Mouse (Mus musculus): ENCODE measurements around the gene Nudt1. TPM values are rescaled to one million over a fixed set of nuclear protein-coding genes. Genes with fewer than 3 reads are reported as not detected.

The Nudt1 gene
- 1 to 10 TPM; 7.2 to 7.9 TPM for total RNA-seq (2021)

DNA sequence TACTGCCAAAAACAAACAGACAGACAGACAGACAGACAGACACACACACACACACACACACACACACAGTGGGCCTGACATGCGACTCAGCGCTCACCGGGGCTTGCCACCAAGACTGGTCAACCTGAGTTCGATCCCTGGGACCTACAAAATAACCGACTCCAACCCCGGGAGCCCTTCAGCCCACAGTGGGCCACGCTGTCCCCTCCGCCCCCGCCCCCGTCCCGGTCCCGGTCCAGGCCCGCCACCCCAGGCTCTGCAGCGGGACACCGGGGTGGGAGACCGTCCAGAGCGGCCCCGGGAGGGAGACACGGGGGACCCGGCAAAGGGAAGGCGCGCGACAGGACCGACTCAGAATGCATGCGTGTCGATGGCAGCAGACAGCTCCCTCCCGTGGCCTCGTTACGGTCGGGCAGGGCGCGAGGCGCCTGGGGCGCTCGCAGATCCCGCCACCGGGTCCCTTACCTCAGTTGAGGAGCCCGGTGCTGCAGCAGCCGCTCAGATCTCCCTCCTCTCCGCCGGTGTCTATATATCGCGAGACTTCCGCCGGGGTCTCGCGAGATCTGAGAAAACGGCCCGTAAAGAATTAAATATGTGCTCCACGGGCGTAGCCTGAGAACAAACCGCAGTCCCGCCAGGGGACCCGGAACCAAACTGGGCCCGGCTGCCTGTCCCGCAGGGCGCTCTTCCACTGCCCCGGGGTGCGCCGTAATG lies at the start of gene Nudt1, which contains the start of gene Mad1l1:
Nudt1 (plus strand) TSS at position 615 of the 714 bp plus-strand sequence.
Mad1l1 (minus strand) TSS at position 511 of the 714 bp plus-strand sequence.
- intact Hi-C loops (cut with DNase I), result no loop called here
- DNase-seq (ENCODE audit: extremely low spot score in 1 of 2, low spot score in 2 of 2), result peak; percentile 89 to 93

DNA sequence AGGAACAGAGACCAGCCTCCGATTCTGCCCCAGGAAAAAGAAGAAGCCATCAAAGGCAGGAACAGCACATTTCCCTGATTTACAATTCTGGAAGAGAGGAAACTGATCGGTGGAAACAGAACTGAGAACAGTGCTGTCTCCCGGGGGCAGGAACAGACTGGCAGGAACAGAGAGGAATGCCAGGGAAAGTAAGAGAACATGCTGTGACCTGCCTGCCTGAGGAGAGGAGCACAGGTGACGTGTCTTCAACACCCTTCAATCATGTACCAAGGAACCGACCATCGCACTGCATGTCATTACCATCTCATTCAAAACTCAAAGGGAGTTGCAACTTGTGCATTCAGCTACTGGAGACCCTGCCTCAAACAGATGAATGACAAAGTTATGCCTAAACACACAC lies 44.7 kb upstream of the Nudt1 start:
- DNase-seq (ENCODE audit: extremely low spot score in 1 of 2, low spot score in 2 of 2), result no peak
- intact Hi-C loops (cut with DNase I), result no loop called here

DNA sequence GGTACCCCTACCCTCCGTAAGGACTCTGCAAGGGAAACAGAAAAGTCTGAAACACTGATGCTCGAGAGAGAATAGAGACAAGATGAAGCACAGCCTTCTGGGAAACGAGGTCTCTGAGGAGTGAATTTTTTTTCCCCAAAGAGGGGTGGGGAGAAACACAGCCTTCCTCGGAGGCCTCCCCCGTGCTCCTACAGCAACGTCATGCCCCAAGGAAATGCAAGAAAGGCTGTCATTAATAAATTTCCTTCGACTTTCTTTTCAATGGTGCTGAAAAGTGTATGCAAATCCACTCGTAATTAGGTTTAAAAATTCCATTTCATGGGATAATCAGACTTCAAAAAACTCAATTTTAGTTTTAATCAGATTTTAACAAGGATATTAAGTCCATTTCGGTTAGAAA lies 41.3 kb upstream of the Nudt1 start:
- no peak for DNase-seq (ENCODE audit: extremely low spot score in 1 of 2, low spot score in 2 of 2)
- intact Hi-C loops (cut with DNase I), result no loop called here

DNA sequence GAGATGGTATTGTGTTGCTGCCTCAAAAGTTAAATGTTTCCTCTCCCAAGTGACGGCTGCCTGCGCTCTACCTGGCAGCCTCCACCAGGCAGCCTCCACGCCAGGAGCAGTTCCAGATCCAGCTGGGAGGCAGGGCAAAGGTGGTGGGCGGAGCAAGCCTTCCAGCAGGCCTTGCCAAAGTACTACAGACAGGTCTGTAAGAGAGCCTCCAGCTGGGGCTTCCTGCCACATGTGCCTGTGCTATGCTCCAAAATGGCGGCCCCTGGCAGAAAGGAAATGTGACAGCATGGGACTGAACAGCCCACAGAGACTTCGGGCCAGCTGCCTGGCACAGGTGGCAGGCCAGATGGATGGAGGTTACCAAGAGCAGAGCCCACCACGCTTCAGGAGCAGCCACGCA lies 39.1 kb upstream of the Nudt1 start:
- intact Hi-C loops (cut with DNase I), result no loop called here
- DNase-seq (ENCODE audit: extremely low spot score in 1 of 2, low spot score in 2 of 2), result no peak

DNA sequence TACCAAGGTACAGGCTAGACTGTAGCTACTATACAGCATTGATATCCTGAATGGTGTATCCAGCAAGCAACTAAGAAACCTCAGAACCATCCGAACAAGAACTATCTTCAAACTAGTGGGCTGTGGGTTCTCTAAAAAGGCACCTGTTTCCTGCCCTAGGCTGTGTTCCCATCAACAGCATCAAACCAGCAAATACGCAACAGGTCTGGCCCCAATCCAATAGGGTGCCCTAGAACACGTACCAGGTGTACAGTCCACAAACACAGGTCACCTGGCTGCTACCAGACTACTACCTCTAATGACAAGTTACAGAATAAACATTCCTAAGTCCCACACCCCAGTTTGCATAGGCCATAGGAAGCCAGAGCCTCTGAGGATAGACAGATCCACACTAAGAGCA lies 38.6 kb upstream of the Nudt1 start:
- DNase-seq (ENCODE audit: extremely low spot score in 1 of 2, low spot score in 2 of 2), result no peak
- intact Hi-C loops (cut with DNase I), result no loop called here

DNA sequence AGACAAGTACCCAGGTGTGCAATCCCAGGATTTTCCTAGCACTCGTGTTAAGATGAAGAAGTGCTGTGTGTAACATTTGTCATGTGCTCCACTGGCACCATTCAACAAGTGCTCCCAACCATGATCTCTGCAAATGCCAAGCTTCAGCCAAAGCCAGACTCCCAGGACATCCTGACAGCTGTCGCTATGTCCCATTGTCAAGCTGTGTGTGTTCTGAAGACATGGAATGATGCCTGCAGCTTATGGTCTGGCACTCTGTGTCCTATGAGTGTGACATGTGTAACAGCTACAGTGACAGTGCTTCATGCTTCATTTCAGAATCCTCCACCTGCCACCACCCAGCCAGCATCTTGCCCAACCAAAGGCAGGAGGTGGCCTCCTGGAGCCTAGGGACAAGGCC lies 37.4 kb upstream of the Nudt1 start:
- intact Hi-C loops (cut with DNase I), result no loop called here
- DNase-seq (ENCODE audit: extremely low spot score in 1 of 2, low spot score in 2 of 2), result no peak

DNA sequence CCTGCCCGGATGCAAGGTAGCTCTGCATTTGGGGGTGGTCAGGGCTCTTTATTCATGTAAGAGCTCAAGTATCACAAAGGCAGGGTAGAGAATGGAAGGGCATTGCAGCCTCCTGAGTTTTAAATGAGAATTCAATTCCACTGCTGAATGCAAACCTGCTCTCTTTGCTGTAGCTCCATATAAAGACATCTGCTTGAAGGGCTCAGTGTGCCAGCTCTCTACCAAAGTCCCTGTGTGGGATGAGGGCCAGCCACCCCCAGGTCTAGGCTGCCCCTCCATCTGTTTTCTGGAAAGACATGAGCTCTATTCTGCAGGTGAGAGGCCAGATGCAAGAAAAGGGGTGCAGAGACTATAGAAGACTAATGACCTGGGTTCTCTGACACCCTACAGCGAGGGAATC lies 36.7 kb upstream of the Nudt1 start:
- intact Hi-C loops (cut with DNase I), result no loop called here
- no peak for DNase-seq (ENCODE audit: extremely low spot score in 1 of 2, low spot score in 2 of 2)

DNA sequence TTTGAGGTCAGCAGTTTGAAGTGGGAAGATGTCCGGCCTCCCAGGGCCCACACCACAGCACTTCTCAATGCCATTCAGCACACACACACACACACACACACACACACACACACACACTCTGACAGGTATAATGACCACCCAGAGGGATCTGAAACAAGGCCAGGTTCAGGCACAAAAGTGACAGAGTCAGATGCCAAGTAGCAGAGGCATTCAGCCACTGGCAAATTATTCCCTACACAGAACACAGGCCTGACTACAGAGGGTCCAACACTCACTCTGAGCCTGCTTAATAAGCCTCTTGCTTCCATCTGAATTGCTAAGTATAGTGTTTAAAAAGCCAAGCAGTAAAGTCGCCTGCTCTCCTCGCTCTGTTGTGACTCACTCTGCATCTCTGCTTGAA lies 33.2 kb upstream of the Nudt1 start:
- intact Hi-C loops (cut with DNase I), result no loop called here

DNA sequence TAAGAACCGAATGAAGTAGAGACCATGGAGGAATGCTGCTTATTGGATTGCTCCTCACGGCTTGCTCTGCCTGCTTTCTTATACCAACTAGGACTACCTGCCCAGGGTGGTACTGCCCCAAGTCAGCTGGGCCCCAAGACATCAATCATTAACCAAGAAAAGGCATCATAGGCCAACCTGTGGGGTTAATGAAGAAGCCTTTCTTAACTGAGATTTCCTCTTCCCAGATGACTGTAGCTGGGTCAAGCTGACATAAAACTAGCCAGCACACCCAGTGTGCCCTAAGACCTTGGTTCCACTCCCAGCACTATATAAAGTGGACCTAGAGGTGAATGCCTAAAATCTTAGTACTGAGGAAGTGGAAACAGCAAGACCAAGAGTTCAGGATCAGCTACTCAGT lies 32.3 kb upstream of the Nudt1 start:
- intact Hi-C loops (cut with DNase I), result no loop called here
- DNase-seq (ENCODE audit: extremely low spot score in 1 of 2, low spot score in 2 of 2), result no peak

More for the DNA sequence above, 33.2 kb upstream of the Nudt1 start:
- peak in 1 of 2 experiments; percentile 20 for DNase-seq (ENCODE audit: extremely low spot score in 1 of 2, low spot score in 2 of 2)

DNA sequence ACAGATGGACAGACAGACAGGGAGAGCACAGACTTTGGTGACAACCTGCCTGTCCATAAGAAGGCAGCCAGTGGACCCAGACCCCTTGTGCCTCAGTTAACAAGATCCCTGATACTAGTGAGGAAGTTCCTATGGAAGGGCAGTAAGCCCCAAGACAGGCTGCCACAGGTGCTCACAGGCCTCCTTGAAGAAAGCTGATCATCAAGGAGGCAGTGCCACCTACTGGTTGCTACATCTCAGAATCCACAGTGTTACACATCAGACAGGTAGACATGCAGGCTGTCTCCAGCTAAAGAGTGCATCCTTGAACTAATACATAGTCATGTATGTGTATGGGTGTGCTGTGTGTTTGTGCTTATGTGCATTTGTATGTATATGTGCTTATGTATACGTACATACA lies 29.3 kb upstream of the Nudt1 start:
- intact Hi-C loops (cut with DNase I), result loop anchor here (2.0 to 5.0 kb wide), 3 partner anchors 93 to 455 kb away; partner anchors contain the start of gene Elfn1
- peak; percentile 51 to 57 for DNase-seq (ENCODE audit: extremely low spot score in 1 of 2, low spot score in 2 of 2)

DNA sequence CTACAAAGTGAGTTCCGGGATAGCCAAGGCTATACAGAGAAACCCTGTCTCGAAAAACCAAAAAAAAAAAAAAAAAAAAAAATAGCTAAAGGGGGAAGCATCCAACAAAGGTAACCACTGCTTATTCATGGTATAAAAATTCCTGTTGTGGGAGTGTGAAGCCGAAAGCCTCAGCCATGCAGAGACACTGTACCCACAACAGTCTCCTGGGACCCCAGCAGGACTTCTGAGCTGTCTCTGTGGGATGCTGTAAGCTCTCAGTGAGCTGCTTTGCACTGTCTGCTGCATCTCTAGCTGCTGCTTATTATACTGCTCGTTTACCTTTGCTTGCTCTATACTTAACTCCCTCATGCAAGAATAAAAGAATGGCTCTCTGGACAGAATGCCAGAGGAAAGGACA lies 23.2 kb upstream of the Nudt1 start:
- intact Hi-C loops (cut with DNase I), result no loop called here

DNA sequence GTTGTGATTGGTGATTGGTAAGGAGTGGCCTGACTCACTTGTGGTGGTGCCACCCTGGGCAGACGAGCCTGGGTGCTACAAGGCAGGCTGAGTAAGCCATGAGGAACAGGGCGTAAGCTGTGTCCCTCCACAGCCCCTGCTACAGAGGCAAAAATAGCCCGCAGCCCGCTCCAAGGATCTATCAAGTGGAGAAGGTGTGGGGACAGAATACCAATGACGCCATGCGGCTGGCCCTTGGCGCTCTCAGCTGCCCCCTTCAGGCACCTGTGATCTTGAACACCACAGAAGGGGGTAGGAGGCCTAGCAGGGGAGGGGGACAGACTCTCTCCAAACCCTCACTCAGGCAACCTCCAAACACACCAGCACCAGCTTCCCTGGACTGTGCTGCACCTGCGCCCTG lies 15.4 kb upstream of the Nudt1 start:
- intact Hi-C loops (cut with DNase I), result no loop called here

More for the DNA sequence above, 23.2 kb upstream of the Nudt1 start:
- no peak for DNase-seq (ENCODE audit: extremely low spot score in 1 of 2, low spot score in 2 of 2)

DNA sequence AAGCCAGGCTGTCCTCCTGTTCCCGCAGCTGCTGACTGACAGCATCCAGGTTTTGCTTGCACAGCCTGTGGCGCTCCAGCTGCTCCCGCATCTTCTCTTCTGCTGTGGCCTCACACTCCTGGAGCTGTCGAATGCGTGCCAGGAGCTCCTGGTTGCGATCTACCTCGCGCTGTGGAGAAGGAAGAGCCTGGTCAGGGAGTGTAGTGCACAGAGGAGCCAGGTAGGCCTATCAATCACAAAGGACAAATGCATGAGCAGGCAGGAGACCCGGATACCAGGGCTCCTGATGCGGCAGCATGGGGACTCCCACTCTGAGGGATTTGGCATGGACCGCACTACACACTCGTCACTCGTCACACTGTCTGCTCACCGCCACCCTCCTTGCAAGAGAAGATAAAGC lies 13.9 kb upstream of the Nudt1 start:
- DNase-seq (ENCODE audit: extremely low spot score in 1 of 2, low spot score in 2 of 2), result no peak
- intact Hi-C loops (cut with DNase I), result no loop called here

More for the DNA sequence above, 15.4 kb upstream of the Nudt1 start:
- peak in 1 of 2 experiments; percentile 39 for DNase-seq (ENCODE audit: extremely low spot score in 1 of 2, low spot score in 2 of 2)

DNA sequence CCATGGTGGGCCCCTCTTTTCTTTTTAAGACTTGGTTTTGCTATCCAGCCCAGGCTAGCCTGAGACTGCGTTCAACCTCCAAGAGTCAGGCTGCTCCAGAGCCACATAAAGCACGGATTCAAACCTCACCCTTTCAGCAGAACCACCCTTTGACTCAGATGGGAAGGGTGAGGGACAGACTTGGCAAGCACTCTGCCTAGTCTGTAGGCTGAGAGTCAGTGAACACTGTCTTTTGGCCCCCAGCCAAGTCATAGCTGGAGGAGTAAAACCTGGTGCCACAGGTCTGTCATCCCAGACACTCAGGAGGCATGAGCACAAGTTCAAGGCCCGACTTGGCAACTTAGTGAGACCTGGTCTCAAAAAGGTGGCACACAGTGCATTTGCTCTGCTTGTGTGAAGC lies 4.7 kb upstream of the Nudt1 start:
- intact Hi-C loops (cut with DNase I), result no loop called here
- no peak for DNase-seq (ENCODE audit: extremely low spot score in 1 of 2, low spot score in 2 of 2)

DNA sequence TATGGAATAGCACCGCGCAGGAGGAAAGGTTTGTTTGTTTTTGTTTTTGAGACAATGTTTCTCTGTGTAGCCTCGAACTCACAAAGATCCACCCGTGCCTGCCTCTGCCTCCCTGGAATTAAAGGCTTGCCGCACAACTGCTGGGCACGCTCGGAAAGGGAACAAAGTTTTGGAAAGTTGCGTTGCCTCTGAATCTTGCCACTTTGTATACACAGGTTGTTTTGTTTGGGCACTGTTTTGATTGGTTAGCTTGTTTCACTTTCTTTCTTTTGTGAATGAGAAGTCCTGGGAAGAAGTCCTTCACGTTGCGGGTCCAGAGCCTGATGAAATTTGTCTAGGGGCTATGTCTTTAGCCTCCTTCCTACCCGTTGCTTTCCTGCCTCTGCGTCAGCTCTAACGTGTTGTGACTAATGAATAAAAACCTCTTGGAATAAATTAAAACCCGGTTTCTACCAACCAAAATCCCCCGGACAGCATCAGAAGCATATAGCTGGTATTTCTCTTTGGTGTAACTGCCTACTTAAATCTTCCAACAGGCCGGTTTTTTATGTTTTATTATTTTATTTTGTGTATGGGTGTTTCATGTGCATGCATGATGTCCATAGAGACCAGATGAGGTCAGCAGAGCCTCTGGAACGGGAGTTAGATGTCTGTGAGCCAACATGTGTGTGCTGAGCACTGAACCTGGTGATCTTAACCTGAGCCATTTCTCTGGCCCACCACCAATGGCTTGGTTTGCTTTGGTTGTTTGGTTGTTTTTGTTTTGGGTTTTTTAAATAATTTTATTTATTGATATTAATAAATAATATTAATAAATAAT lies 510 bp downstream of the Nudt1 start:
- DNase-seq (ENCODE audit: extremely low spot score in 1 of 2, low spot score in 2 of 2), result no peak
- intact Hi-C loops (cut with DNase I), result no loop called here

DNA sequence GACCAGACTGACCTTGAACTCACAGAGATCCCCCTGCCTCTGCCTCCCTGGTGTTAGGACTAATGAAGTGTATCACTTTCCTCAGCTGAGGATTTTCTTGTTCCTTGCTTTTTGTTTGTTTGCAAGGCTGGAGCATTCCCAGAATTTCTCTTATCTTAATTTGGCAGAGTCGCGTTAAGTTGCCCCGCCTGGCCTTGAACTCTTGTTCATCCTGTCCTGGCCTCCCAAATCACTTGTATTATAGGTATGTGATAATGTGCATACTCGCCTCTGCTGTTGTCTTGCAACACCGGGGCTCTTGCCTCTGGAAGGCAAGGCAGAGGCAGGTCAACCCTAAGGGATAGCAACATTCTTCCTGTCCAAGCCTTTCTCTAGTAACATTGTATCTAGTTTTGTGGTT lies 2.6 kb downstream of the Nudt1 start:
- intact Hi-C loops (cut with DNase I), result no loop called here
- DNase-seq (ENCODE audit: extremely low spot score in 1 of 2, low spot score in 2 of 2), result no peak

DNA sequence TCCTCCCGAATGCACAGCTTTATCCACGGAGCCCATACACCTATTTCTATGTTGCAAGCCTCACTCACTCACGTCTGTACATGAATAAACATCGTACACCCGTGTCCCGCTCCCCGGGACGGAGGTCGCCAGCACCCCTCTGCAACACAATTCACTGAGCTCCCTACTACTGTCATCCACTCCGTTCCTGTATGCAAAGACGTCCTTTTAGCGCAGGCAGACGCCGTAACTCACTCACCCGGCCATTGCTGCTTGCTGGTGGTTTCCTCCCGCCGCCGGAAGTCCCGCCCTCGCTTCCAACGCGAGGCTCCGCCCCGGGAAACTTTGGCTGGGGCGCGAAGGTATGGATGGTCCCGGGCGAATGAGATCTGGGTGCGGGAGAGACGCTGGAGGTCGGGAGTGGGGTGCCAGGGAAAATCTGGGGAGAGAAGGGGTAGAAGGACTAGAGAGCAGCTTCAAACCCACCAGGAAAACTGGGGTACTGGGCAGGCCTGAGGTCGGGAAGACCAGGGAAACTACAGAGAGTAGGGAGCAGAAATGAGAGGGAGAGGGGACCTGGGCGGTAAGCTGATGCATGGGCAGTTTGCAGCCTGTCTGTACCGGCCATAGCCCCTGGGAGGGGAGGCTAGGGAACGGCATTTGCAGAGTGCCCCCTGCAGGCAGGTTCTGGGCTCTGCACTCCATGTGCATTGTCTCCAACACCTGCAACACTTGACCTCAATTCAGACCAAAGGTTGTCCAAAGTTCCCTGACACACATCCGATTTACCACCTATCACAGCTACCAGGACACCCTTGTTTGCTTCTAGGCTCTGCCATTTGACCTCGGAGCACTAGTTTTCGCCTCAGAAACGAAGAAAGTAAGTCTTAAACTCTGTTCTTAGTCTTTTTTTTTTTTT lies 10.4 kb downstream of the Nudt1 start, which contains the start of gene Mrm2:
Mrm2 (minus strand) TSS at position 284 of the 898 bp plus-strand sequence.
- intact Hi-C loops (cut with DNase I), result loop anchor here (5.0 to 10.0 kb wide), 2 partner anchors 80 to 497 kb away; no protein-coding TSS in a partner anchor
- peak; percentile 62 to 87 for DNase-seq (ENCODE audit: extremely low spot score in 1 of 2, low spot score in 2 of 2)

DNA sequence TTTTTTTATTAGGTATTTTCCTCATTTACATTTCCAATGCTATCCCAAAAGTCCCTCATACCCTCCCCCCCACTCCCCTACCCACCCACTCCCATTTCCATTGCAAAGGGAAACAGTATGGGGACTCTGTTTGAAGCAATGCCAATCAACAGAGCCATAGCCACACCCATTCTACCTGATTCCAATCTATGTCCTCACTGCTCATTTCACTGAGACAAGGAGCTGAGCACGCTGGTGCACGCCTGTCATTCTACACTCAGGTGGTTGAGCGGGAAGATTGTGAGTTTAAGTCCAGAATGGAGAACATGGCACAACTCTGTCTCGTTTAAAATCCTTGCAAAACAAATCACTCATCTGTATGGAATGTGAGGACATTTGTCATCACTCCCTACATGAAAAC lies 11.1 kb downstream of the Nudt1 start:
- DNase-seq (ENCODE audit: extremely low spot score in 1 of 2, low spot score in 2 of 2), result no peak
- intact Hi-C loops (cut with DNase I), result loop anchor here (5.0 to 10.0 kb wide), 2 partner anchors 80 to 498 kb away; no protein-coding TSS in a partner anchor

DNA sequence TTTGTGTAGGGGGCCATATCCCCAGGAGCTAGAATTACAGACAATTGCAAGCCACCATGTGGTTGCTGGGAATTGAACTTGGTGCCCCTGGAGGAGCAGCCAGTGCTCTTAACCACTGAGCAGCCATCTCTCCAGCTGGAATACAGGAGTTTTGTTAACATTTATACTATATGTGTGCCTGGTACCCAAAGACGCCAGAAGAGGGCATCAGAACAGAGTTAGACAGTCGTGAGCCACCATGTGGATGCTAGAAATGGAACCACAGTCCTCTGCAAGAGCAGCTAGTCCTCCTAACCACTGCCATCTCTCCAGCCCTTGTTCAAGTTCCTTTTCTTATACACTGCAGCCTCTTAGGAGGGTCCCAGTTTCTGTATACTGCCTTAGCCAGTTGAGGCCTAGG lies 12.2 kb downstream of the Nudt1 start:
- intact Hi-C loops (cut with DNase I), result loop anchor here (5.0 to 10.0 kb wide), 2 partner anchors 79 to 499 kb away; no protein-coding TSS in a partner anchor

More for the DNA sequence above, 12.2 kb downstream of the Nudt1 start:
- no peak for DNase-seq (ENCODE audit: extremely low spot score in 1 of 2, low spot score in 2 of 2)
